Mouse (Mus musculus): ENCODE measurements at regions not wholly inside any gene's neighbourhood (a gene's known extent, or its start where the extent isn't known, plus 50 kb on each side); places are given as distances from the start of the nearest gene placed in this dataset.

GRCm38 (mm10) chr16:50081511-50081910 is 281.2 kb downstream of the Cd47 start:
- DNase-seq (ENCODE audit: low spot score in 2 of 2): no peak

- DNase-seq (ENCODE audit: low spot score in 2 of 2): no peak
These were observed 292.0 kb downstream of the Cd47 start for GRCm38 (mm10) chr16:50092318-50092717.

GRCm38 (mm10) chr16:50092780-50093179 is 292.4 kb downstream of the Cd47 start:
- DNase-seq (ENCODE audit: low spot score in 2 of 2): no peak

- DNase-seq (ENCODE audit: low spot score in 2 of 2): no peak
These were observed 295.7 kb downstream of the Cd47 start for GRCm38 (mm10) chr16:50095858-50096551.

GRCm38 (mm10) chr16:50096563-50096962 is 296.2 kb downstream of the Cd47 start:
- no peak for DNase-seq (ENCODE audit: low spot score in 2 of 2)

GRCm38 (mm10) chr16:50103340-50103739 is 303.0 kb downstream of the Cd47 start:
- no peak for DNase-seq (ENCODE audit: low spot score in 2 of 2)

GRCm38 (mm10) chr16:50118150-50118549 is 314.0 kb downstream of the Bbx start:
- DNase-seq (ENCODE audit: low spot score in 2 of 2): no peak

- no peak for DNase-seq (ENCODE audit: low spot score in 2 of 2)
These were observed 309.7 kb downstream of the Bbx start for GRCm38 (mm10) chr16:50122460-50122859.

GRCm38 (mm10) chr16:50124646-50125045 is 307.5 kb downstream of the Bbx start:
- DNase-seq (ENCODE audit: low spot score in 2 of 2): no peak

GRCm38 (mm10) chr16:50125564-50125963 is 306.6 kb downstream of the Bbx start:
- no peak for DNase-seq (ENCODE audit: low spot score in 2 of 2)

GRCm38 (mm10) chr16:50131406-50131805 is 300.8 kb downstream of the Bbx start:
- no peak for DNase-seq (ENCODE audit: low spot score in 2 of 2)
